Mouse (Mus musculus): Measurements from ENCODE around the gene Doc2a. TPM values are rescaled to one million over a fixed set of nuclear protein-coding genes. Genes with fewer than 3 reads are reported as not detected.

The Doc2a gene
- polyA plus RNA-seq, 1 experiment from 2014 or later, result 9.1 TPM

DNA sequence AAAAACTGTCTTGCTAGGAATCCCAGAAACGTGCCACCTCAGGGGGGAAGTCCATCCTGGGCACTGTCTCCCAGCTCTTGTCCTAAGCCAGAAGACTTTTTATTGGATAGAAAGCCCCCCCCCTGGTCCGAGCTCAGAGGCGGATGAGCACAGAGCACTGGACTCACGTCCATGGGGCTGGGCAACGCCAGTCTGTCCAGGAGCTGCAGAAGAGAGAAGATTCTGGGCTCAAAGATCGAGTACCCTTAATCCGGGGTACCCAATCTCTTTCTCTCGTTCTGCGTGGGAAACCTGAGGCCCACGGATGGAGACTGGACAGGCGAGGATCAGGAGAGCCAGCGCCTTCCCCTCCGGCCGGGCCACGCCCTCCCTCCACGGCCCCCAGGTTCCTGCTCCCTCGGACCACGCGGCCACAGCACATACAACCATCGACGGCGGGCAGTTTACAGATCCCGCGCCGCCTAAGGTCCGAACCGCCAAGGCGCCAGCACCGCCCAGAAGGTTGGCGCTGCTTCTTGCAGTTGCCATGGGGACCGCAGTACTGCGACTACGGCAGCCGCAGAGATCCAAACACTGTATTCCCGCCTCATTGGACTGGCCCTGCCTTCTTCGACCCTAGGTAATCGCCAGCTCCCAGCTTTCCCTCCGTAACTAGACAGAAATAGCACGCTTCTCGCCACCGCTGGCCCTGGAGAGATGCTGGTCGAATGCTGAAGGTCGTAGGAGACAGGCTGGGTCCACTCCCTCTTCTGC, 38.3 kb upstream of the Doc2a start:
- no peaks in the 10 kb centered on the region for H3K9me3 ChIP-seq
- ATAC-seq (ENCODE audit: low FRiP score, low read depth), result peak; percentile 90
- peaks cover 20% of the 10 kb centered on the region for H3K4me1 ChIP-seq
- peak overlapping the region; percentile 73 for H3K9ac ChIP-seq
- H3K27ac ChIP-seq, result no peak overlapping the region
- 1% methylated on average over 43 of the region's 43 CpGs for WGBS
- peak overlapping the region; percentile 64 for H3K4me3 ChIP-seq
- no peaks in the 10 kb centered on the region; the same call in 1 of the 2 replicates for H3K36me3 ChIP-seq
- H3K4me2 ChIP-seq (replicated peaks), result peak overlapping the region; percentile 96
- H3K27me3 ChIP-seq (replicated peaks), result no peaks in the 10 kb centered on the region

DNA sequence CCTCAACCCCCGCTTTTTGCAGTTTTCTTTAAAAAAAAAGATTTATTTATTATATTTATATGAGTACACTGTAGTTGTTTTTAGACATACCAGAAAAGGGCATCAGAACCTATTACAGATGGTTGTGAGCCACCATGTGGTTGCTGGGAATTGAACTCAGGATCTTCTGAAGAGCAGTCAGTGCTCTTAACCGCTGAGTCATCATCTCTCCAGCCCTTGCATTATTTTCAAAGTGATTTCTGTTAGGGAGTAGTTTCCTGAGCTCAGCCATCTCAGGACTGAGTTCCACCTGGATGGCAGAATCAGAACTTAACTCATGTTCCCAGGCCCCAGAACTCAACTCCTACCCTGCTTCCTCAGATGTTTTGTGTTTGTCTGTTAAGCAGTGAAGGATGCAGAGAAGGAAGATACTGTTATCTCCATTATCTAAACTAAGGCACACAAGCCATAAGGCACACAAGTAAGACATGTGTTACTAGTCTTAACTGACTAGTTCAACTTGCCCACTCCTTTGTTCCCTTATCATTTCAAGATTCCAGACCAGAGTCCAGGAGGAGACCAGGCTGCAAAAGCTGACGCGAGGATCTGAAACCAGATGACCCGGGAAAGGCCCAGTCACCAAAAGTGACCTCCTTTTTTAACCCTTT, 37.4 kb upstream of the Doc2a start:
- H3K27me3 ChIP-seq (replicated peaks), result no peaks in the 10 kb centered on the region
- 79% methylated on average over 5 of the region's 5 CpGs for WGBS
- no peak overlapping the region for H3K27ac ChIP-seq
- no peak overlapping the region for H3K9ac ChIP-seq
- no peak for ATAC-seq (ENCODE audit: low FRiP score, low read depth)
- no peaks in the 10 kb centered on the region; the same call in 1 of the 2 replicates for H3K36me3 ChIP-seq
- peaks cover 20% of the 10 kb centered on the region for H3K4me1 ChIP-seq
- no peaks in the 10 kb centered on the region for H3K9me3 ChIP-seq
- H3K4me3 ChIP-seq, result no peak overlapping the region
- H3K4me2 ChIP-seq (replicated peaks), result peak overlapping the region; percentile 96; the same call in 1 of the 2 replicates

DNA sequence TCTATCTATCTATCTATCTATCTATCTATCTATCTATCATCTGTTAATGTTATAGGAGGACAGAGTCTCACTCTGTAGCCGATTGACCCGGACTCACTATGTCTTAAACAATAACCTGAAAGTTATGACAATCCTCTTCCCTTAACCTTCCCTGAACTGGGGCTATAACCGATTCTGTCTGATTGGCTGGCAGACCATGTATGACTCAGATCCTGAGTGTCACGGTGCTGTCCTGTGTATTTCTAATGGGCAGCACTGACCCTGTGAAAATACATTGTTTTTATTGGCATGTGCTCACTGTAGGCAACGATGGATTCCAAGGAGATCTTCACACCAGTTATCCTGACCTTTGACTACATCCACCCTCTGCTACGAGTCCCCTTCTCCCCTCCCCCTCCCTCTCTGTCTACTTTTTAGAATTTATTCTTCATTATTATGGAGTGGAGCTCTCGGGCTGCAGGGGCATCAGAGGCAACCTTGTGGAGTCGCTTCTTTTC, 31.4 kb upstream of the Doc2a start:
- Histone ChIP-seq H3K4me2 (replicated peaks) (no peak overlapping the region), H3K4me1 (no peaks in the 10 kb centered on the region), H3K9me3 (no peaks in the 10 kb centered on the region), H3K9ac (no peak overlapping the region), H3K36me3 (no peaks in the 10 kb centered on the region), H3K27ac (no peak overlapping the region), H3K27me3 (replicated peaks) (no peaks in the 10 kb centered on the region), H3K4me3 (no peak overlapping the region)
- ATAC-seq (ENCODE audit: low FRiP score, low read depth), result no peak
- 54% methylated on average over 8 of the region's 8 CpGs for WGBS

DNA sequence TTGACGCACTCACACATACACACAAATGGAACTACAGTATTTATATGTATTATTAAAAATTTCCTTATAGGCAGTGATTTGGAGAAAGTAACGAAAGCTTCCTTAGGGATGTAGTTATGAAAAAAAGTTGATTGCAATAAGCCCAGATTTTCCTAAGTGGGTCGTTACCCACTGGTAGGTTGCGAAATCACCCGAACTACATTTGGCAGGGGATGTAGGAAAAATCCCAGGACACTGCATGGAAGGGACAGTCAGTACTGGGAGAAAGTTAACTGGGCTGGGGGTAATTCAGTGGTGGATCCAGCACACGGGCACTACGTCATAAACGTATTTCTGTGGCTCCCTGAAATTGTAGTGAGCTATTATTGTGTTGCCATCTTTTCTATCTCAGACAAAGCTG, 30.7 kb upstream of the Doc2a start:
- Histone ChIP-seq H3K9ac (no peak overlapping the region), H3K4me3 (no peak overlapping the region), H3K9me3 (no peaks in the 10 kb centered on the region), H3K4me2 (replicated peaks) (no peak overlapping the region), H3K27me3 (replicated peaks) (no peaks in the 10 kb centered on the region), H3K36me3 (no peaks in the 10 kb centered on the region), H3K4me1 (no peaks in the 10 kb centered on the region), H3K27ac (no peak overlapping the region)
- 91% methylated on average over 8 of the region's 8 CpGs for WGBS
- ATAC-seq (ENCODE audit: low FRiP score, low read depth), result no peak

DNA sequence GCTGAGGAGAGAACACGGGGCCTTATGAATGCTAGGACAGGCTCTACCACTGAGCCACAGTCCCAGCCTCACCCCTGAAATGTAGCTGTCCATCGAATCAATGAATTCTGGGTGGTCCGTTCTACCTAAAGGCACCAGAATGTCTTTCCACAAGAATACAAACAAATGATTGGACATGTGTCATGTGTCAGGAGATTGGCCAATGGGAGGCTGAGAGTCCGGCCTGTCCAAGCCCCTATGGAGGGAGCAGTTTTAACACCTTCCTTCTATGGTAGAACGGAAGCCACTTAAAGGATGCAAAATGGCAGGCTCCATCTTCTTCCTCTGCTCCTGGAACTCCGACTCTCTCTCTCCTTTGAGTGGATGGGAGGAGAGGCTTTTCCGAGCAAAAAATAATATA, 29.6 kb upstream of the Doc2a start:
- peaks cover 7% of the 10 kb centered on the region; the same call in 1 of the 2 replicates for H3K4me1 ChIP-seq
- H3K36me3 ChIP-seq, result no peaks in the 10 kb centered on the region
- no peak overlapping the region for H3K4me2 ChIP-seq (replicated peaks)
- no peak overlapping the region for H3K4me3 ChIP-seq
- H3K9me3 ChIP-seq, result no peaks in the 10 kb centered on the region
- peaks cover 4% of the 10 kb centered on the region; the same call in 1 of the 2 replicates for H3K27me3 ChIP-seq (replicated peaks)
- ATAC-seq (ENCODE audit: low FRiP score, low read depth), result no peak
- H3K9ac ChIP-seq, result no peak overlapping the region
- no peak overlapping the region for H3K27ac ChIP-seq
- WGBS, result 89% methylated on average over 7 of the region's 7 CpGs

DNA sequence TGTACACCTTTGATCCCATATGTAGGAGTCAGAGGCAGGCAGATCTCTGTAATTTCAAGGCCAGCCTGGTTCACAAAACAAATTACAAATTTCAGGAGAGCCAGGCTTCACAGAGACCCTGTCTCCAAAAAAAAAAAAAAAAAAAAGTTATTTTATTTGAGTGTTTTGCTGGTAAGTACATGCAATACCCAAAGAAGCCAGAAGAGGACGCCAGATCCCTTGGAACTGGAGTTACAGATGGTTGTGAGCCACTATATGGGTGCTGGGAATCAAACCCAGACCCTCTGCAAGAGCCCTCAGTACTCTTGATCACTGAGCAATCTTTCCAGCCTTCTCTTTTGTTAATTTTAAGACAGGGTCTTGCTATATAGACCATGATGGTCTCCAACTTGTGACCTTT, 28.4 kb upstream of the Doc2a start:
- H3K27me3 ChIP-seq (replicated peaks), result peaks cover 4% of the 10 kb centered on the region; the same call in 1 of the 2 replicates
- no peak overlapping the region for H3K27ac ChIP-seq
- H3K9ac ChIP-seq, result no peak overlapping the region
- WGBS, result 47% methylated on average over 1 of the region's 1 CpGs
- H3K4me1 ChIP-seq, result peaks cover 14% of the 10 kb centered on the region; the same call in 1 of the 2 replicates
- H3K4me3 ChIP-seq, result no peak overlapping the region
- ATAC-seq (ENCODE audit: low FRiP score, low read depth), result no peak
- no peak overlapping the region for H3K4me2 ChIP-seq (replicated peaks)
- H3K9me3 ChIP-seq, result no peaks in the 10 kb centered on the region
- no peaks in the 10 kb centered on the region for H3K36me3 ChIP-seq

DNA sequence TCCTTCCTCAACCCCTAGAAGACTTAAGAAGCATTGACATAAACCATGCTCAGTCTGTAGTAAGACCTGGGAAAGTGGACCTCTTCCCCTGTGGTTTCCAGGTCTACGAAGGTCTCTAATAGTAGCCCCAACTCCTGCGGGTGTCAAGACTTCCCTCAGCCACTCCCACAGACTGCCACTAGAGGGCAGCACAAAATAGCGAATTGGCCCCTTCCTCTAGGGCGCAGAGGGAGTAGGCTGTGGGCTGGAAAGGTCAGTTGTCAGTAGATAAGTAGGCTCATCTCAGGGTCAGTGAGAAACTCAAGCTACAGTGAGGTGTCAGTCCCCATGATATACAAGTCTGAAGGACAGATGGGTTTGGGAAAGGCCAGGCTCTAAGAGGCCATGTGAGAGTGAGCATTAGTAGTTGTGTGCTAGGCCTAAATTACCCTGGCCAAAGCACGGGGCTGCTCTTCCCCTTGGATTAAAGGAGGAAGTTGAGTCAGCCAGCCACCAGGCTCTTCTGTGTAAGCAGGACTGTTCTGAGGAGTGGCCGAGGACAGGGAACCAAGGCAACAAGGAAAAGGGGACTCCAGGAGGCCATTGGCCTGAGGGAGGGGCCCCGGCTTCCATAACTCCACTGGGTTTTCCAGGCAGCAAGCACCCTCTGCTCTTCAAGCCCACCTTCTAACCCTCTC, 25.2 kb upstream of the Doc2a start:
- Histone ChIP-seq H3K9me3 (no peaks in the 10 kb centered on the region), H3K36me3 (no peaks in the 10 kb centered on the region), H3K27ac (0 out of 2 replicates have a peak overlapping the region, but pooled peaks have one; percentile 37), H3K4me2 (replicated peaks) (peak overlapping the region; percentile 73), H3K4me1 (peaks cover 35% of the 10 kb centered on the region), H3K27me3 (replicated peaks) (peaks cover 9% of the 10 kb centered on the region; the same call in 1 of the 2 replicates), H3K9ac (peak overlapping the region; percentile 82; the same call in 1 of the 2 replicates), H3K4me3 (0 out of 2 replicates have a peak overlapping the region, but pooled peaks have one; percentile 59)
- 24% methylated on average over 7 of the region's 7 CpGs for WGBS
- ATAC-seq (ENCODE audit: low FRiP score, low read depth), result peak; percentile 14; the same call in 1 of the 2 replicates

DNA sequence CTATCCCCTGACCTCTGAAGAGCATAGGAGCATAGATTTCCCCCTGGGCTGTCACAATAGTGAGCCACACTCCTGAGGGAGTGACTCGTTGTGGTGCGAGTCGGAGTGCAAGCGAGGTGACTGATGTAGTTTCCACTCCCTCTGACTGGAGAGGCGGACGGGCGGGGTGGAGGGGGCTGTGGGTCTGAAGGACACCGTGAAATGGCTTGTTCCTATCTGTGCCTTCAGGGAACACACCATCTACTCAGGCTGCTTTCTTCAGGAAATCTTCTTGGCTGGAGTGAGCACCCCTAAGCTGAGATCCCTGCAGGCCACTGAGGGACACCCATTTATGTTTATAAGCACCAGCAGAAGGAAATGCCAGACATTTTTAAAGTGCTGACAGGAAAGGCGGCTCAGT, 24.5 kb upstream of the Doc2a start:
- Histone ChIP-seq H3K27me3 (replicated peaks) (peaks cover 9% of the 10 kb centered on the region; the same call in 1 of the 2 replicates), H3K36me3 (no peaks in the 10 kb centered on the region), H3K9me3 (no peaks in the 10 kb centered on the region), H3K4me2 (replicated peaks) (peak overlapping the region; percentile 73), H3K4me3 (peak overlapping the region; percentile 59), H3K4me1 (peaks cover 36% of the 10 kb centered on the region), H3K9ac (peak overlapping the region; percentile 82), H3K27ac (peak overlapping the region; percentile 37; the same call in 1 of the 2 replicates)
- 13% methylated on average over 9 of the region's 9 CpGs for WGBS
- ATAC-seq (ENCODE audit: low FRiP score, low read depth), result peak; percentile 27; the same call in 1 of the 2 replicates

DNA sequence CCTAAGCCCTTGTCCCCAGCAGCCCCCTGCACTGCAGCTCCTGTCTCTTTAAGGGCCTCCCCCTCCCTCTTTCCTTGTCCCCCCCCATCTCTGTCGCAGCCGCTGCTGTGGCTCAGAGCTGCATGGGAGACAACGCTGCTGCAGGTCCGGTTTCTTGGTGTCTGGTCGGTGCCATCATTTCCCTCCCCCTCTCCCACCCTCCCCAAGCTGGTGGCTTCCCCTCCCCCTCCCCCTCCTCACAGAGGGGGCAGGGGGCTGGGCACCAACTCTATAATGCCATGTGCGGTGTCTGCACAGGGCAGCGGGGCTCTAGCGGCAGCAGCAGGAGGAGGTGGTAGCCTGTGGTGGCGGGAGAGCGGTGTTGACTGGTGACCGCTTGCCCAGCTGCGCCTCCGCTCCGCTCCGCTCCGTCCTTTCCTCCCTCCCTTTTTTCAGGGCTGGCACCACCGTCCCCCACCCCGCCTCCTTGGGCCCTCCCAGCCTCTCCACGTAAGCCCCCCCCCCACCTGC, 24.0 kb upstream of the Doc2a start:
- peak overlapping the region; percentile 82 for H3K9ac ChIP-seq
- H3K36me3 ChIP-seq, result no peaks in the 10 kb centered on the region
- peak overlapping the region; percentile 73 for H3K4me2 ChIP-seq (replicated peaks)
- peaks cover 9% of the 10 kb centered on the region; the same call in 1 of the 2 replicates for H3K27me3 ChIP-seq (replicated peaks)
- WGBS, result under 1% methylated on average over 17 of the region's 19 CpGs
- peaks cover 36% of the 10 kb centered on the region for H3K4me1 ChIP-seq
- peak; percentile 67 for ATAC-seq (ENCODE audit: low FRiP score, low read depth)
- H3K4me3 ChIP-seq, result peak overlapping the region; percentile 59
- H3K27ac ChIP-seq, result peak overlapping the region; percentile 67; the same call in 1 of the 2 replicates
- H3K9me3 ChIP-seq, result no peaks in the 10 kb centered on the region

DNA sequence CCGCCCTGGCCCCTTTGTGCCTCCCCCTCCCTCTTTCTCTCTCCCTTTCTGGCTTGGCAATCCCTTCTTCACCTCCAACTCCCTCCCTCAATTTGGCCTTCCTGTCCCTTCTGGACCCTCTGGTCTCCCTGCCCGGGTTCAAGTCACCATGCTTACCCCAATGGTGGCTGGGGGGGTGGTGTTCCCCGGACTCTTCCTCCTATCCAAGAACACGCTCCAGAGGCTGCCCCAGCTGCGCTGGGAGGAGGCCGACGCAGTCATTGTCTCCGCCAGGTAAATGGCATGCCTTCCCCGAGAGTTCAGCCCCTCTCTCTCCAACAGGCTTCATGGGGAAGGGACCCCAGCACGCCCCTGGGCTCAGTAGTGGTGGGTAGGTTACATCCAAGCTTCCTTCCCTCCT, 23.3 kb upstream of the Doc2a start:
- Histone ChIP-seq H3K4me2 (replicated peaks) (peak overlapping the region; percentile 73), H3K4me1 (peaks cover 36% of the 10 kb centered on the region), H3K27me3 (replicated peaks) (peaks cover 13% of the 10 kb centered on the region; the same call in 1 of the 2 replicates), H3K9ac (peak overlapping the region; percentile 82), H3K9me3 (no peaks in the 10 kb centered on the region), H3K27ac (peak overlapping the region; percentile 21; the same call in 1 of the 2 replicates), H3K36me3 (peaks cover 5% of the 10 kb centered on the region; the same call in 1 of the 2 replicates), H3K4me3 (peak overlapping the region; percentile 59)
- WGBS, result 13% methylated on average over 10 of the region's 10 CpGs
- no peak for ATAC-seq (ENCODE audit: low FRiP score, low read depth)

DNA sequence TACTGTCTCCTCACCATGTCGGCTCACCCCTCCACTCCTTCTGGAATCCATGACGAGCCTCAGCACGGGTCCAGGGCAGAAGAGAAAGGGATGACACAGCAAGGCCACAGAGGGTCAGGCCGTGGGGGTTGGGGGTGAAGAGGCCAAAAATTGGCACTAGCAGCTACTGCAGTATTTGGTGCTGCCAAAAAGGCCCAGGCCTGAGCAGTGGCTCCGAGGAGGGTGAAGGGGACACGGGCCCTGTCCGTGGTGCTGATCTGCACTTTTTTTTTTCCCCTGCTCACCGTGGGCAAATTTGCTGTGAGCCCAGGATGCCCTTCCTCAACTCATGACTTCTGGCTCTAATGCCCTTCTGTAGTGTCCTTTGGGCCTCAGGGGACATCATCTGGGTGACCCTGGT, 21.8 kb upstream of the Doc2a start:
- 26% methylated on average over 8 of the region's 8 CpGs for WGBS
- Histone ChIP-seq H3K9ac (0 out of 2 replicates have a peak overlapping the region, but pooled peaks have one; percentile 33), H3K27ac (no peak overlapping the region), H3K36me3 (peaks cover 7% of the 10 kb centered on the region; the same call in 1 of the 2 replicates), H3K4me2 (replicated peaks) (peak overlapping the region; percentile 73), H3K4me3 (no peak overlapping the region; the same call in 1 of the 2 replicates), H3K9me3 (no peaks in the 10 kb centered on the region), H3K27me3 (replicated peaks) (peaks cover 17% of the 10 kb centered on the region; the same call in 1 of the 2 replicates), H3K4me1 (peaks cover 44% of the 10 kb centered on the region)
- ATAC-seq (ENCODE audit: low FRiP score, low read depth), result no peak

Data from neural tube, embryonic 12.5 days (tissue).